Mouse (Mus musculus) lung, adult 2 months (tissue): Measurements from ENCODE around the gene Ubox5. TPM values are rescaled to one million over a fixed set of nuclear protein-coding genes. Genes with fewer than 3 reads are reported as not detected.

ENCODE experiments used
- DNase-seq: peaks from one replicate; pipeline ENCODE4 v3.0.0; 2022
- H3K4me1 ChIP-seq: fragments of 200-500 bp; 2 replicates; pipeline ENCODE4 v1.6.1; 2011; ENCODE audit warnings: low read length; ENCODE audit not compliant: control insufficient read depth, insufficient read depth
- H3K4me3 ChIP-seq: fragments of 200-500 bp; replicated peaks from 2 replicates; pipeline ENCODE3; 2011; ENCODE audit warnings: low read depth, mild to moderate bottlenecking, control low read depth, low read length; ENCODE audit errors: extremely low read depth
- CTCF ChIP-seq: fragments of 200-500 bp; IDR thresholded peaks from 2 replicates; pipeline ENCODE4 v1.5.1; 2011; ENCODE audit warnings: mild to moderate bottlenecking, low read length, control low read depth; ENCODE audit not compliant: insufficient read depth
- POLR2A ChIP-seq: fragments of 200-500 bp; IDR thresholded peaks from 2 replicates; pipeline ENCODE4 v1.6.1; 2011; ENCODE audit warnings: low read depth, mild to moderate bottlenecking, control low read depth, low read length, borderline replicate concordance; ENCODE audit errors: extremely low read depth
- WGBS: fragments of 180-500 bp; shearing (Covaris S2); methylation state at CpG from one replicate; pipeline ENCODE4 v1.1.7; 2018; 5-methylcytosine and 5-hydroxymethylcytosine counted together
- polyA plus RNA-seq: library from polyadenylated mRNA; depleted of rRNA; stranded (reverse); fragments of >200 nt; gene quantifications from 2 replicates; pipeline ENCODE4 v1.2.3, GENCODE M21; 2012

The Ubox5 gene
- polyA plus RNA-seq, 1 experiment: 6.0 TPM

DNA sequence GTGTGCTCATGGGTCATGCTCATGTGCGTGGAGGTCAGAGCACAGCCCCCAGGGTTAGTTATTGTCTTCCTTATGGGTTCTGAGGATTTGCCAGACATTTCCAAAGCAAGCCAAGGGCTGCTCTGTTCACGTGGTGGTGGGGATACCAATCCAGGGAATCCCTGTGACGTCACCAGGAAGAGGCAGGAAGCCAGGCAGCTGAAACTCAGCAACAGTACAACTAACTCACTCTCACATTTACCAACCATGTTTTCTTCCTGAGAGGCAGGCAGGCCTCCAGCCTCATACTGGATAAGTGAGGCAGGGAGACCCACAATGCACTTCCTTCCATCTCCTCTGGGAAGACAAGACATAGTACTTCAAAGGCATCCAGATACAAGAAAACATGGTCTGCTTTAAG is 31.4 kb downstream of the Ubox5 start:
- TF ChIP-seq CTCF (no peak), POLR2A (no peak)
- DNase-seq: no peak
- WGBS: 72% methylated on average over 3 of the region's 3 CpGs
- H3K4me3 ChIP-seq: no peak overlapping the region
- no peaks in the 10 kb centered on the region for H3K4me1 ChIP-seq

GRCm38 (mm10) chr2:130597601-130598010 is 32.2 kb downstream of the Ubox5 start:
- no peak for DNase-seq
- TF ChIP-seq POLR2A (no peak), CTCF (peak; percentile 37; the same call in 1 of the 2 replicates)
- no peak overlapping the region for H3K4me3 ChIP-seq
- WGBS: 18% methylated on average over 1 of the region's 1 CpGs
- H3K4me1 ChIP-seq: no peaks in the 10 kb centered on the region

GRCm38 (mm10) chr2:130595596-130595995 is 34.2 kb downstream of the Ubox5 start:
- H3K4me1 ChIP-seq: no peaks in the 10 kb centered on the region
- no peak overlapping the region for H3K4me3 ChIP-seq
- TF ChIP-seq CTCF (no peak), POLR2A (no peak)
- WGBS: 88% methylated on average over 1 of the region's 1 CpGs
- no peak for DNase-seq

GRCm38 (mm10) chr2:130591016-130591415 is 38.8 kb downstream of the Ubox5 start:
- whole genome bisulfite sequencing: 88% methylated on average over 2 of the region's 2 CpGs
- no peak overlapping the region for H3K4me3 ChIP-seq
- TF ChIP-seq CTCF (no peak), POLR2A (no peak)
- no peak for DNase-seq
- H3K4me1 ChIP-seq: no peaks in the 10 kb centered on the region

DNA sequence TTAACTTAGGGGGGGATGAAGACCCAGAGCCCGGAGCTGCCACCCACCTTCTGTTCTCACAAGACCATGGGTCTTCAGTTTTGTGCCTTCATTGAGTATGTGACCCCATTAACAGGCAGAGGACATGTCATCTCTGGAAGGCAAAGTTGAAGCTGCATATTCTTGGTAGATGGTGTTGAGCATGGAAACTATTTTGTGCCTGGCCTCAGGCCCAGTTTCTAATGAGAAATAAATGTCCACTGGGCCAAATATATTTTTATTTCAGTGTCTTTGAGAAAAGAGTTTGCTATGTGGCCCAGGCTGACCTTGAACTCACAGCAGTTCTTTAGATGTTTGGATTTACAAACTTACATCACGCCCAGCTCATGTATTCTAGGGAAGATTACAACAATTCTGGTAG is 40.1 kb downstream of the Ubox5 start:
- WGBS: 79% methylated on average over 2 of the region's 2 CpGs
- H3K4me1 ChIP-seq: no peaks in the 10 kb centered on the region
- TF ChIP-seq CTCF: no peak
- TF ChIP-seq POLR2A: no peak
- H3K4me3 ChIP-seq: no peak overlapping the region
- DNase-seq: no peak

DNA sequence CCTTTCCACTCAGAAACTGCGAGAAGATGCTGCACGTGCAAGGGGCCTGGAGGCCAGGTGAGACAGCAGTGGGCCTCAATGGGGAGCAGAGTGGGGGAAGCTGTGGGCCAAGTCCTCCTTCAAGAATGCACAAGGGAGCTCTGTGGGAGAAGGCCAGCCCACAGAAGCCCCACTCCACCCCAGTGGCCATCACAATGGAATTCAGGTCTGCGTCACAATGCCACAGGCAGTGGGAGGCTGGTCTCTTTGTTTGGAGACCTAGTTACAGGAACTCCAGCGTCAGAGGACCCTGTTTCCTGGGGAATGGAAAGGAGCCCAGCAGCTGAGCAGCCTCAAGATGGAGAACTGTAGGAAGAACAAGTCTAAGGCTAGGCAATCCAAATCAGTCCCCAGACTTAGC is 40.7 kb downstream of the Ubox5 start:
- Histone ChIP-seq H3K4me1 (no peaks in the 10 kb centered on the region), H3K4me3 (no peak overlapping the region)
- 60% methylated on average over 4 of the region's 4 CpGs for WGBS
- no peak for DNase-seq
- TF ChIP-seq POLR2A: no peak
- TF ChIP-seq CTCF: no peak

DNA sequence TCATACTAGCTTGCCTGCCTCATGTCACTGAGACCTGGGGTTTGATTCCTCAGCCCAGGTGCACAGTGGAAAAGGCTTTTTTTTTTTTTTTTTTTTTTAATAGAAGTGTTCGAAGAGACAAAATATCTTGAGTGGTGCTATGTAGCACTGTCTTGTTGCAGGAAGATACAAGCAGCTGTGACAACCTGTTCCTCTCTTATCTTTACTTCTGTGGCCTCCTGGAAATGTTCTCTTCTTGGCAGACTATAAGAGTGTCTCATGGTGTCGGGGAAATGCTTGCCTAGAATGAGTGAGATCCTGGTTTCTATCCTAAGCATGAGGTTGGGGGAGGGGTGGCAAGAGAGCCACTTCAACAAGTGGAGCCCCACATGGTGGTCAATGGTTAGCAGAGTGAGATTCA is 41.5 kb downstream of the Ubox5 start:
- Histone ChIP-seq H3K4me1 (no peaks in the 10 kb centered on the region), H3K4me3 (no peak overlapping the region)
- WGBS: 67% methylated on average over 2 of the region's 2 CpGs
- DNase-seq: no peak
- TF ChIP-seq POLR2A (no peak), CTCF (no peak)

DNA sequence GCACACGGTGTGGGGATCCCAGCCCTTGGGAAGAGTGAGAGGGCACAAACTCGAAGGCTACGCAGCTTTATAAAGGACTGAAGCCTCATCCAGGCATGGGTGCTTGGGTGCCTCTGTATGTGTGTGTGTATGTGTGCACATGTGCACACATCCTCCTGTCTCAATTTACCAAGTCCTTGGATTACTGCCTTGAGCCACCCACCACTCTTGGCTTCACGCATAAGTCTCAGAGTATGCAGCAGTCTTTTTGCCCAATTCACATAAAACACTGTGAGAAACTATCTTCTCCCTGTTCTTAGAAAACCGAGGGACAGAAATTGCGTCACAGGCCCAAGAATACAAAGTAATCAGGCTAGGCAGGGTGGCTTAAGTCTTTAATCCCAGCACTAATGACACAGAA is 43.8 kb downstream of the Ubox5 start:
- Histone ChIP-seq H3K4me1 (no peaks in the 10 kb centered on the region), H3K4me3 (no peak overlapping the region)
- DNase-seq: no peak
- TF ChIP-seq POLR2A (no peak), CTCF (no peak)
- 81% methylated on average over 6 of the region's 6 CpGs for WGBS

- no peak for TF ChIP-seq CTCF
- TF ChIP-seq POLR2A: no peak
- WGBS: 48% methylated on average over 10 of the region's 10 CpGs
- no peak overlapping the region for H3K4me3 ChIP-seq
- DNase-seq: peak; percentile 22
- H3K4me1 ChIP-seq: no peaks in the 10 kb centered on the region
Measured at GRCm38 (mm10) chr2:130583902-130584560, 45.8 kb downstream of the Ubox5 start.

GRCm38 (mm10) chr2:130582552-130582951 is 47.3 kb downstream of the Ubox5 start, which contains the start of gene Avp:
Avp (minus strand) TSS chr2:130582554.
- WGBS: 53% methylated on average over 10 of the region's 10 CpGs
- H3K4me1 ChIP-seq: no peaks in the 10 kb centered on the region
- H3K4me3 ChIP-seq: no peak within 1 kb of the TSS
- no peak for TF ChIP-seq POLR2A
- no peak for TF ChIP-seq CTCF
- DNase-seq: no peak

DNA sequence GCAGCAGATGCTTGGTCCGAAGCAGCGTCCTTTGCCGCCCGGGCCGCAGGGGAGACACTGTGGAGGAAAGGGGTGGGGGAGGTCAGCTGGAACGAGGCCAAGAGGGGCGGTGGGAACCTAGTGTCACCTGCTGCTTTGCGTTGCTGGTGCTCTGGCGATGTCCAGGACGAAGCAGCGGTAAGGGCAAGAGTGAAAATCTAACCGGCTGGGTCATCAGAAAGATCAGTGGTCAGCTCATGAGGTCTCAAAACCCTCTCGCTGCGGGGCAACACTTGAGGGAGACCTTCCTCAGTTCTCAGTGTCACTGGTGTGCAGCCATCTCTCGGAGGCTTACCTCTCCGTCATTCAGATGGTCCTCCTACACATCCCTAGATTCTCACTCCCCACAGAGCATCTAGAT is 48.6 kb downstream of the Ubox5 start:
- DNase-seq: no peak
- Histone ChIP-seq H3K4me3 (no peak overlapping the region), H3K4me1 (peaks cover 5% of the 10 kb centered on the region; the same call in 1 of the 2 replicates)
- no peak for TF ChIP-seq POLR2A
- 11% methylated on average over 16 of the region's 16 CpGs for WGBS
